Mouse (Mus musculus): ENCODE measurements around the gene H2al1a.
"Not testable (repeated sequence)": the region's sequence is repeated elsewhere in the genome, so short reads cannot be mapped to it uniquely, and the experiment has no call there.

Gene H2al1a

GRCm38 (mm10) chrX:11298957-11299356 is at the start of gene H2al1a:
Gene H2al1a, plus strand, starts transcription at chrX:11299257.
- not testable (repeated sequence) for DNase-seq (ENCODE audit: inconsistent age in 2 of 2, low spot score in 1 of 2)

- no peak for DNase-seq (ENCODE audit: inconsistent age in 2 of 2, low spot score in 1 of 2)
These were observed 48.9 kb upstream of the H2al1a start for GRCm38 (mm10) chrX:11250155-11250554.

DNA sequence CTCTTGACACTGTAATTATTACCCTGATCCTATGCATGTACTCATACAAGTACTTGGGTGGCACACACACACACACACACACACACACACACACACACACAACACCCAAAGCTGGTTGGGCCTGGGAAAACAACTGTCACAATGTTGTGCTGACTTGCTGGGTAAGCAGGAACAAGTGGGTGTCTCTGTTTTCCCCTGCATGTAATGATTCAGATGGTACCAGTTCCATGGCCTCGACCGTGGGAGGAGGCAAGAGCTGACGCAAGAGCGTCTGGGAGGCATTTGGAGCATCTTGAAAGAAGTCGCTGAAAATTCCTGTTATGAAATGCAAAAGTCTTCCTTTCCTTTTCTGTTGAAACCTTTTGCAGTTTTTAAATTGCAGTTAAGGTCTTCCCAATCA is 45.0 kb upstream of the H2al1a start:
- DNase-seq (ENCODE audit: inconsistent age in 2 of 2, low spot score in 1 of 2), result peak; percentile 14 to 33

- no peak for DNase-seq (ENCODE audit: inconsistent age in 2 of 2, low spot score in 1 of 2)
These were observed 44.4 kb upstream of the H2al1a start for GRCm38 (mm10) chrX:11254521-11255207.

- no peak for DNase-seq (ENCODE audit: inconsistent age in 2 of 2, low spot score in 1 of 2)
These were observed 43.3 kb upstream of the H2al1a start for GRCm38 (mm10) chrX:11255564-11256360.

- no peak for DNase-seq (ENCODE audit: inconsistent age in 2 of 2, low spot score in 1 of 2)
These were observed 34.1 kb upstream of the H2al1a start for GRCm38 (mm10) chrX:11264918-11265317.

- no peak for DNase-seq (ENCODE audit: inconsistent age in 2 of 2, low spot score in 1 of 2)
These were observed 31.3 kb upstream of the H2al1a start for GRCm38 (mm10) chrX:11267791-11268190.

GRCm38 (mm10) chrX:11269074-11269473 is 30.0 kb upstream of the H2al1a start:
- DNase-seq (ENCODE audit: inconsistent age in 2 of 2, low spot score in 1 of 2), result peak; percentile 21 to 37

- no peak for DNase-seq (ENCODE audit: inconsistent age in 2 of 2, low spot score in 1 of 2)
These were observed 25.9 kb upstream of the H2al1a start for GRCm38 (mm10) chrX:11273190-11273589.

DNA sequence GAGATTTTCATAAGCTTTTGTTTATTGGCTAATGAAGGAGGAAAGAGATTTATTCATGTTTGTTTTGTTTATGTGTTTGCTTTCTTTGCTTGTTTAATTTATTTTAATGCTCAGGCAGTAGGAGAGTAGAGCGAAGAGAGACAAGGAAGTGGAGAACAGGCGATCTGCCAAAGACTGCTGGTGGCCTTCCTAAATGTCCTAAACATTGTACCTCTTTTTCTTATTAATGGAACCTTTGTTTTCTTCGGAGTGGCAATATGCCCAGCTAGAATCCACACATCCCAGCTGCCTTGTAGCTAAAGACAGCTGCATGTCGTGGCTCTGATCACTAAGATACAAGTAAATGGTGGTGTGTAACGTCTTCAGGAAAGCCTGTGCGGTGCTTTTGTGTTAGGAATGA is 22.0 kb upstream of the H2al1a start:
- DNase-seq (ENCODE audit: inconsistent age in 2 of 2, low spot score in 1 of 2), result no peak

DNA sequence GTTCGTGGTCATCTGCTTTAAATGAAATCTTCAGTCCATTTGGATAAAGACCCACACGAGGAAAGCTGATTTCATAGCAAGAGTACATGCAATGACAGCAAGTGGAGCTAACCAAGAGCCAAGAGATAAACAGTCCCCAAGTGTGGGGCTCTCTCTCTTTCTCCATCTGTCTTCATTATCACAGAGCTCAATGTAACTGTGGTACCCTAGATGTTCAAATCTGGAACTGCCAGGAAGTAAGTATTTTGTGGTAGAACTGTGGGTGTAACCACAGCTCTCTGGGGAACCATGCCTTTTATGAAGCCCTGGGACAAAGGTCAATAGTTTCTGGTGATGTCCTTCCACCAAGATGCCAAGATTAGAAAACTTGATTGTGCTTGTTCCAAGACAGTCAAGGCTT is 18.3 kb upstream of the H2al1a start:
- DNase-seq (ENCODE audit: inconsistent age in 2 of 2, low spot score in 1 of 2), result no peak

GRCm38 (mm10) chrX:11288306-11288882 is 10.7 kb upstream of the H2al1a start:
- DNase-seq (ENCODE audit: inconsistent age in 2 of 2, low spot score in 1 of 2), result peak in 1 of 2 experiments; percentile 45

DNA sequence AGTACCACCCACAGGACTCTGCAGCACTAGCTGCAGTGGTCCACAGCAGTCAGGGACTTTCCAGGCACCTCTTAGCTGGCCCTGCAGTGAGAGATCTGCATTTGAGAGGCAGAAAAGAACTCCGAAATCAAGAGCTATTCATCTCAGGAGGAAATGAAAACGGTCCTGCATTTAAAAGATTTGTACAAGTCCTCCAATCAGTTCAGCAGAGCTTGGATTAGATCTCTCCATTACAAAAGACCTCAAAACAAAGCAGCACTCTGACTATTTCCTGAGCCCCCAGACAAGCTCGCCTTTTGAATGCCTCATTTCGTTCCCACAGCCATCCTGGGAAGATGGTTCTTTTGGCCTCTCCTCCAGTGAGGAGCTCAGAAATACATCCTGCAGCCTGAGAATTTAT is 9.8 kb upstream of the H2al1a start:
- DNase-seq (ENCODE audit: inconsistent age in 2 of 2, low spot score in 1 of 2), result no peak

GRCm38 (mm10) chrX:11302132-11302531 is 3.1 kb downstream of the H2al1a start, which contains the start of gene H2al1b:
Gene H2al1b, plus strand, starts transcription at chrX:11302432.
- not testable (repeated sequence) for DNase-seq (ENCODE audit: inconsistent age in 2 of 2, low spot score in 1 of 2)

DNA sequence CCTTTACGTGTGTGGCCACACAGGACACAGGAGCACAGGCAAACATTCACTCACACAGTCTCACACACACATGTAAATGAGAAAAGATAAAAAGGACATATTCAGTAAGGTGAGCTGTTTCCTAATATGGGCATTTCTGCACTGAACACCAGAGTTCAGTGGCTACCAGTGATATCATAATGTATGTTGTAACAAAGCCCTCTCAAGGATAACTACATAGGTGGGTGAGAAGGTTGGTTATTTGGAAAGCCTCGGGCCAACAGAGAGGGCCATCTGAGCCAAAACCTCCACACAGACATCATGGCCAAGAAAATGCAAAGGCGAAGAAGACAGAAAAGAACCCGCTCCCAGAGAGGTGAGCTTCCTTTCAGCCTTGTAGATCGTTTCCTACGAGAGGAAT is 6.3 kb downstream of the H2al1a start, which contains the start of gene H2al1c:
TSS of gene H2al1c (plus strand) at position 301 of the 400 bp plus-strand sequence.
- DNase-seq (ENCODE audit: inconsistent age in 2 of 2, low spot score in 1 of 2), result not testable (repeated sequence)

DNA sequence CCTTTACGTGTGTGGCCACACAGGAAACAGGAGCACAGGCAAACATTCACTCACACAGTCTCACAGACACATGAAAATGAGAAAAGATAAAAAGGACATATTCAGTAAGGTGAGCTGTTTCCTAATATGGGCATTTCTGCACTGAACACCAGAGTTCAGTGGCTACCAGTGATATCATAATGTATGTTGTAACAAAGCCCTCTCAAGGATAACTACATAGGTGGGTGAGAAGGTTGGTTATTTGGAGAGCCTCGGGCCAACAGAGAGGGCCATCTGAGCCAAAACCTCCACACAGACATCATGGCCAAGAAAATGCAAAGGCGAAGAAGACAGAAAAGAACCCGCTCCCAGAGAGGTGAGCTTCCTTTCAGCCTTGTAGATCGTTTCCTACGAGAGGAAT is 9.5 kb downstream of the H2al1a start, which contains the start of gene H2al1d:
TSS of gene H2al1d (plus strand) at position 301 of the 400 bp plus-strand sequence.
- not testable (repeated sequence) for DNase-seq (ENCODE audit: inconsistent age in 2 of 2, low spot score in 1 of 2)

GRCm38 (mm10) chrX:11311634-11312033 is 12.6 kb downstream of the H2al1a start, which contains the start of gene H2al1e:
Gene H2al1e, plus strand, starts transcription at chrX:11311934.
- not testable (repeated sequence) for DNase-seq (ENCODE audit: inconsistent age in 2 of 2, low spot score in 1 of 2)

DNA sequence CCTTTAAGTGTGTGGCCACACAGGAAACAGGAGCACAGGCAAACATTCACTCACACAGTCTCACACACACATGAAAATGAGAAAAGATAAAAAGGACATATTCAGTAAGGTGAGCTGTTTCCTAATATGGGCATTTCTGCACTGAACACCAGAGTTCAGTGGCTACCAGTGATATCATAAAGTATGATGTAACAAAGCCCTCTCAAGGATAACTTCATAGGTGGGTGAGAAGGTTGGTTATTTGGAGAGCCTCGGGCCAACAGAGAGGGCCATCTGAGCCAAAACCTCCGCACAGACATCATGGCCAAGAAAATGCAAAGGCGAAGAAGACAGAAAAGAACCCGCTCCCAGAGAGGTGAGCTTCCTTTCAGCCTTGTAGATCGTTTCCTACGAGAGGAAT is 15.8 kb downstream of the H2al1a start, which contains the start of gene H2al1f:
TSS of gene H2al1f (plus strand) at position 301 of the 400 bp plus-strand sequence.
- DNase-seq (ENCODE audit: inconsistent age in 2 of 2, low spot score in 1 of 2), result not testable (repeated sequence)

- DNase-seq (ENCODE audit: inconsistent age in 2 of 2, low spot score in 1 of 2), result not testable (repeated sequence)
These were observed 18.9 kb downstream of the H2al1a start, which contains the start of gene H2al1g for GRCm38 (mm10) chrX:11317956-11318355. Gene H2al1g, plus strand, starts transcription at chrX:11318256.

DNA sequence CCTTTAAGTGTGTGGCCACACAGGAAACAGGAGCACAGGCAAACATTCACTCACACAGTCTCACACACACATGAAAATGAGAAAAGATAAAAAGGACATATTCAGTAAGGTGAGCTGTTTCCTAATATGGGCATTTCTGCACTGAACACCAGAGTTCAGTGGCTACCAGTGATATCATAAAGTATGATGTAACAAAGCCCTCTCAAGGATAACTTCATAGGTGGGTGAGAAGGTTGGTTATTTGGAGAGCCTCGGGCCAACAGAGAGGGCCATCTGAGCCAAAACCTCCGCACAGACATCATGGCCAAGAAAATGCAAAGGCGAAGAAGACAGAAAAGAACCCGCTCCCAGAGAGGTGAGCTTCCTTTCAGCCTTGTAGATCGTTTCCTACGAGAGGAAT is 22.1 kb downstream of the H2al1a start, which contains the start of gene H2al1h:
TSS of gene H2al1h (plus strand) at position 301 of the 400 bp plus-strand sequence.
- not testable (repeated sequence) for DNase-seq (ENCODE audit: inconsistent age in 2 of 2, low spot score in 1 of 2)

DNA sequence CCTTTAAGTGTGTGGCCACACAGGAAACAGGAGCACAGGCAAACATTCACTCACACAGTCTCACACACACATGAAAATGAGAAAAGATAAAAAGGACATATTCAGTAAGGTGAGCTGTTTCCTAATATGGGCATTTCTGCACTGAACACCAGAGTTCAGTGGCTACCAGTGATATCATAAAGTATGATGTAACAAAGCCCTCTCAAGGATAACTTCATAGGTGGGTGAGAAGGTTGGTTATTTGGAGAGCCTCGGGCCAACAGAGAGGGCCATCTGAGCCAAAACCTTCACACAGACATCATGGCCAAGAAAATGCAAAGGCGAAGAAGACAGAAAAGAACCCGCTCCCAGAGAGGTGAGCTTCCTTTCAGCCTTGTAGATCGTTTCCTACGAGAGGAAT is 25.3 kb downstream of the H2al1a start, which contains the start of gene H2al1i:
TSS of gene H2al1i (plus strand) at position 301 of the 400 bp plus-strand sequence.
- DNase-seq (ENCODE audit: inconsistent age in 2 of 2, low spot score in 1 of 2), result not testable (repeated sequence)

Data from adrenal gland, adult (tissue).